Mouse (Mus musculus) testis, postnatal 10 days (tissue): ENCODE measurements at regions not wholly inside any gene's neighbourhood (a gene's known extent, or its start where the extent isn't known, plus 50 kb on each side); places are given as distances from the start of the nearest gene placed in this dataset.

Source experiments
- DNase-seq: peaks from one replicate; pipeline ENCODE4 v3.0.0; 2021; ENCODE audit warnings: low spot score

DNA sequence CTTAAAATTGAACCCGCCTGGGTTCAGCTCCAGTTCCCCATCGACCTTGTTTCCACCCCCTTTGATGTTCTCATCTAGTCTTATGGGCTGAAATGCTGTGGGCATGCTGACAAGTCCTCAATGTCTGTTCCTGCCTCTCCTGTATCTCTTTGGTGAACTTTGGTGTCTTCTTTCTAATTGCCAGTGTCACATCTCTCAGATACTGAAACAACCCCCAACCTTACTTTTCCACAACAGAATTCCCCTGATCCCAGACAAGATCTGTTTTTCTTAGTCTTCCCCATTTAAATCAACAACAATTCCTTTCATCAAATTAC lies 303.5 kb downstream of the Plpp3 start:
- DNase-seq = no peak

DNA sequence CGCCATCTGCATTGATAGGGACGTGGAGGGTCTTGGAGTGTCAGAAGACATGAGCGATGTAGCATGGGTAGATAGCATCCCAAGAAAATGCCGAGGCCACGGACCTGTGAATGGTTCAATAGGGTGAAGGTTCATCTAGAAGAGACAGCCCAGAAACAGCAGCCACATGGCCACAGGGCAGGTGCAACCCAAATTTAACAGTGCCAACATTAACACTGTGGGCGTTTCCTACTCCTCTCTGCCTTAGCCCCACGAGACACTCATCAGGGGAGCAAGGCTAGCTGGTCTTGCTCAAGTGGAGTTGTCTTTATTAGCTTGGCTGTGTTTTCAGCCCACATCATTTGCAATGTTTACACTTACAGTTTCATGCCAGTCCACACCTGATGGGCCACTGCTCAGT lies 310.7 kb downstream of the Plpp3 start:
- no peak for DNase-seq

DNA sequence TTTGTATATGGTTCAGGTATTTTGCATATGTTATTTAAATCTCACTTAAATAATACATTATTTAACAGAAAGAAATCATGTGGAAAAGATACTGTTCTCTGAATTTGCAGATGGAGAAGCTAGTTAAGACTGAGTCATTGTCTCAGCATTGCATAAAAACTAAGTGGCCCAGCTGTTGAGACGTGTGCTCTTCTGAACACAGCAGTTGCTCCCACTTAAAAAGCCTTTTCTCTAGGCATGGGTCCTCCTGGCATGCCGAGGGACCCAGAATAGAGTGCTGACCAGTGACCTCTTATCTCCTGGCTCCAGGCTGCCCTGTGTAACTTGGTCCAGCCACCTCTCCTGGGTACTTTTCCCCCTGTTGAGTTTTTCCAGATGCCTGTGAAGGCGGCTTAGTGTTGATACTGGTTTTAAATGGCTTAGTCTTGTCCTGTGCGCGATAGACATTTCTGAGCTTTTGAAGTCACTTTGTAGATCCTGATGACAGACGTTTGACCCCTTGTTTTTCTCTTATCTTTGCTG lies 312.2 kb downstream of the Plpp3 start:
- DNase-seq = no peak

DNA sequence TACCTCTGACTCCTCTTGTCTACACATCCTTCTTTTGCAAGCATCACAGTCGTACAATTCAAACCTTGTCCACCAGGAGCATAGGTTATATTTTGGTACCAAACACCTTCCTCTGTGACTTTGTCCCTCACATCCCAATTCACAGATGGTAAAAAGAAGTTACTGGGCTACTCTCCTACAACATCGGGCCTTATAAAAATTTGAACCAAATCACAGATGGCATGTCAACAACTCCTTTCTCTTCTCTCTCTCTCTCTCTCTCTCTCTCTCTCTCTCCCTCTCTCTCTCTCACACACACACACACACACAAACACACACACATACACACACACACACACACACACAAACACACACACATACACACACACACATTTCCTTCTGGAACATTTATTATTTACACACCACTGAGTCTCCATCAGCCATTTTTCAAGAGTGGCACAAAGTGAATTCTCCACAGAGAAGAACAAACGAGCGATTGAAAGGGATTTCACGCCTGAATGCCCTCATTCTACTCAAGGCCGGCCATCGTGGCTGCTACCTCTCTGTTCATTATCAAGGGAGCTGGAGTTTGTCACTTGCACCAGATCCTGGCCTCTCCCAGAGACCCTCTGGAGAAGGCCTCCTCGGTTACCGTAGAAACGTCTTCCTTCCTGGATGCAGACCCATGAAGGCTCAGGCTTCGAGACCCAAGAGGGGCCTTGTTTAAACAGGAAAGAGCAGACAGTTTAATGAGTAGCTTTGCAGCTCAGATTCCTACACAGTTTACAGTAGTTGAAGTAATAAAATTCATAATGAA lies 314.7 kb upstream of the Gm12728 start:
- DNase-seq = no peak

DNA sequence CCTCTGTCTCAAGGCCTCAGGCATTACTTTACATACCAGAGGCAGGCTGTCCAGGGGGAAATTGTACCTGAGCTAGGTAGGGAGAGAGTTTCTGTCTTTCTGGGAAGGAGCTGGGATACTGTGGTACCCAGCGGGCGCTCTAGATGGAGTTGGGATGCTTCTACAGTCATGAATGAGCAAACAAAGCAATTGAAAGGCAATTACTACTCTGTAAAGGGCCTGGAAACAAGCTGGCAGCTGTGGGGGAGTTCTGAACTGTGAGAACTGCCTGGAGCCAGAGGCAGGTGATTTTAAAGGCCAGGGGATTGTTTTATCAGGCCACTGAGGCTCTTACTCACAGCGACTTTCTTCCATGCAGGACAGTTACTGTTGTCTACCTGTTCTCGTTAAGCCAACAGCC lies 313.3 kb upstream of the Gm12728 start:
- no peak for DNase-seq

DNA sequence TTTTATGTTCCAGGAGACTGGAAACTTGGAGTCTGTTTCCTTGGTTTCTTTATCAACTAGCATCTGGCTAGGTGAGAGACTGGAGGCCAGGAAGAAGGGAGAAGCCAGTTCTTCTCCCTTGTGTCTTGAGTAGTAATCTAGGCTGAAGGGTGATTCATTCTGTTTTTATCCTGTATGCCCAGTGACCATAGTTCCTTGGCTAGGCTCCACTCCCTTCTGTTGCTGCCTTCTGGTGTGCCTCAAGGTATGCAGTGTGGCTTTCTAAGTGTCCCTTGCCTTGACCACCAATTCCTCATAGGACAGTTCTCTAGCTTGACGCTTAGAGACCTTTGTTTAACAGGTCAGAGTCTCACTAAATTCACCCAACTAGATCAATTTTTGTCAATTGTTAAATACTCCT lies 303.3 kb upstream of the Gm12728 start:
- no peak for DNase-seq

DNA sequence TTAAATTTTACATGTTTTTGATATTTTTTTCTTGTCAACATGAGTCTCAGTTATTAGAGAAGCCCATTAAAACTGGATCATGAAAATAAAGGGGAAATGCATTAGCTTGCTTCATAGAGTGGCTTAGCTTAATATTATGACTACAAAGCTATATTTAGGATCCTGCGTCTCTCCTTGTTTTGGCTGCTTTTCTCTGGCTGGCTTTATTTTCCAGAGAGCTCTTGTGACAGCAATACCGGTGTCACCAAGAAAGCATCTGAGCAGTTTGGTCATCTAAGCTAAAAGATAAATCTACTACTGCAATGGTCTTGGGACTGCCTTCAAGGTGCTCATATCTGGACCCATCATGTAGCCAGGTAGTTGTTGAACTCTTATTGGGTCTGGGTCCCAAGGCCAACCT lies 293.5 kb upstream of the Gm12728 start:
- no peak for DNase-seq

DNA sequence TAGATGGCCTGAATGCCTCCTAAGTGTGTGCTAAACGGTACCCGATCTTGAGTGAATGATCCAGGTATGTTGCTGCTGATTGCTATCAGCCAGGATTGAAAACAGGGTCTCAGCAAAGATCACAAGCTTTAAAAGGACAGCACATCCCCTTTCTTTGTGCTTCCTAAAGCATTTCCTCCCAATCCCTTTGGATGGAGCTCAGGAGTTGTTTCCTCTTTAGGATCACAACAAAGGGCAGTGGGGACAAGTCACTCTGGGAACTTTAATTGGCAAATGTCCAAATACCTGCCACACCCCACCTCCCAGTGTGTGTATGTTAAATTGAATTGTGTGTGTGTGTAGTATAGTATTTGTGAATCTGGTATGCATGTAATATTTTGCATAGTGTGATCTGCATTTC lies 283.5 kb upstream of the Gm12728 start:
- no peak for DNase-seq

DNA sequence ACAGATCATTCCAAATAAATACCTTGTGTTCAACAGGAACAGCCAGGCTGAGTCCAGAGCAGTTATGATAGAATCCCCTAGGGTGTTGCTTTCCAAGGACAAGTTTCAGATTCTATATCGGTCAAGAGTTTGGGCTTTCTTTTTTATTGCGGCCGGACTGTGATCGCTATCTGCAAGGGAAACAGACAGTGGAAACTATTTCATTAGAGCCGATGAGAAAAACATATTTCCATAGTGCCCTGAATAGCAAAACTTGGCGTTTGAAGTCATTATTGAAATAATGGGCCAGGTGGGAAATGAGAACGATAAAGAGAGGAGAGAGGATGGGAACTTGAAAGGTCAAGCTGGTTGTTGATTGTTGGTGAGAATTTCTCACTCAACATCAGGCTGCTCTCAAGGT lies 282.4 kb upstream of the Gm12728 start:
- no peak for DNase-seq

DNA sequence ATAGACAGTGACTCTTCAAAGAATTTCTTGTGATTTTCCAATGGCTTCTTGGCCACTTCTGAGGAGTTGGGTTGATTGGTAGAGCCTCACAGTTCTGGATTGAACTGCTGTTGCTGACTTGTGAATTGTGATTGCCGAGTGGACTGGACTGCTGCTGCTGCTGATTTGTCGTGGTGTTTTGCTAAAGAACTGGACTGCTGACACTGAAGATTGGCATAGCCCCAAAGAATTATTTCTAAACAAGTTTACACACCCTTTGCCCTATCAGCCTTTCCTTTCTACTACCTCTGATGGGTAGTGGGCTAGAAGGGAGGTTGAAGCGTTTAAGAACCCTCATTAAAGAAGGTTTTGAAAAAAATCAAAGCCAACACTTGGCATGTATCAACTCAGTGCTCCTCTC lies 280.6 kb upstream of the Gm12728 start:
- no peak for DNase-seq

DNA sequence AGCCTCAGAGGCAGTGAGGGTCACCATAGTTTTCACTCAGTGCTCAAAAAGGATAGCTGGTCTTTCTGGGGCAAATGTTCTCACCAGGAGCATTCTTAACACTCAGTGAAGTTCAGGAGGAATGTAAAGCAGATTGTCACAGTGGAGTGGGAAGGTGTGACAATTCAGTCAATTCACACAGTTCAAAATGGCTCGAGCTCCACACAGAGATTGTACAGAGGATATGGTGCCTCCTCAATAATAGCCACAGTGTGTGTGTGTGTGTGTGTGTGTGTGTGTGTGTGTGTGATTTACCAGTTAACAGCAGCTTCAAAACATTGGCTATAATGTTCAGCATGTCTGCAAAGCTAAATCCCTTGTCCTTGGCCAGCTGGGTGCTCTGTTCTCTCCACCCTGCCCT lies 279.3 kb upstream of the Gm12728 start:
- no peak for DNase-seq

DNA sequence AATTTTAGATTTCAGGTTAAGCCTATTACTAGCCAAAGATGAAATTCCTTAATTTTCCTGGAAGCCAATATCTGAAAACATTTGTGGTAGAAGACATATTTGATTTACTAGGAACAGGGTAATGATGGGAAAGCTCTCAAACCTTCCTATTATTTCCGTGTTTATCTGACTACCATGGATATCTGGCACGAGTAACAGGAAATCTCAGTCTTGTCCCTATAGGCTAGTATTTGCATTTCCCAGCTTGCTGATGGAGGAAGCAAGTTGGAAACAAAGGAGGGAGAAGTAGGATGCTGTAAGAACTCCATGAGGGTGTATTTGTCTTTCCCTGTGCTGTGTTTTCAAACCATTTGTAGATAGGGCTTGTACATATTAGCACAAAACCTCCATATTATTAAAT lies 264.5 kb upstream of the Gm12728 start:
- no peak for DNase-seq

DNA sequence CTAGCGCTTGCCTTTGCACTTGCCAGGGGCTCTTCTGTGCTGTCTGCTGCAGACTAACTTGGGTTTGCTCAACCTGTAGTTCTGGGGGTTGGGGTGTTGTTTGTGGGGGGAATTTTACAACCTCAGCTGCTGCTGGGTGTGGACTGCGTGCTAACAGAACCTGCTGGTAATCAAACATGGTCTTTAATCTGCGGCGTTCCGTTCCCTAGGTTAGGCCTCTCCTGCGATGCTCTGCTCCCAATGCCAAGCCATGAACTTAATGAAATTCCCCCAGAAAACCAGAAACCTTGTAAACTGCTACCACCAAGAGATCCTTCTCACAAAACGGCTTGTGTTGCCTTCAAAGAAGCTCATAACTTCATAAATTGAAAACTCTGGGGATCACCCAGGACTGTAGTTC lies 262.9 kb upstream of the Gm12728 start:
- no peak for DNase-seq

DNA sequence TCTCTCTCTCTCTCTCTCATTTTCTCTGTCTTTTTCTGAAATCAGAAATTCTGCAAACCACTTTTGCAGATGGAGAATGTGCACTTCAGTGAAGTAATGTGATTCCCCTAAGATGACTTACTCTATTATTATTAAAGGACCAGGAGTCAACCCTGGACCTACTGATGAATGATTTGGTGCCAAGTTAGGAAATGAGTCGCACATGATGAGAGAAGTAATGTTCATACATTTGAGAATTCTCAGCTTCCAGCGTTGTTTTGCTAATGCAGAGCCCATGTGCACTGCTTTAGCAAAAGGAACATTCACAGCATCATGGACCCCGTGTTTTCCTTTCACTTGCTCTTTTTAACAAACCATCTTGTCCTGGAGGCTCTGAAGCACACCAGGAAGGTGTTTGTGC lies 262.4 kb upstream of the Gm12728 start:
- DNase-seq = no peak

DNA sequence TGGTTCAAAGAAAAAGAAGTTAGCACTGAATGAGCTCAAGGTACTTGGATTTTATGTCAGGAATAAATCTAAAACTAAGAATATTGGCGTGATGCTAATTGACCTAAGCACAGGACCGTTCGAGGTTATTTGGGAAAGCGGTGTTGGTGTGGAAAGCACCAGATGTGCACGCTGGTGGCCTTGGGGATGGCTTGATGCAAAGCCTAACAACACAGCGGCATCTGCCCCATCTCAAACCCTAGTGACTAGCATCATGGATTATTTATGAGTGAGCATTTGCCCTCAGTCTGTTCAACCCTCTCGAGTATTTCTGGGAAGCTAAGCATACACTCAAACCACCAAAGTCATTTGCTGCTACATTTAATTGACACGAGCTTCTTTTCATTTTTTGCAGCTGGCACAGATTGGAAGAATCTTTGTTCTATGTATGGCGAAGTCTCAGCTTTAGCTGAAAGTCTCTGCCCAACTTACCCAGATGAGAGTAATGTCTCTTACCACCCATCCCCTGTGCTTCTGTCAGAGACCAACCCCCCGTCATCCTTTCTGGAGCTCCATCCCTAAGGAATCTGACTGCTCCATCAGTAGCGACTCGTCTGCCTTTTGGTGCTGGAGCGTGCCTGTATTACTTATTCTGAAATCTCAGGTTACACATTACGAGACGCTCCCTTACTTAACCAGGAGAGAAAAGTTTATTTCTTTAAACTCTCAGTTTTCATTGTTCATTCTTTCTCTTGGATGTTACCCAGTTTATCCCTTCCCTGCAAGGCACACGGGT lies 257.8 kb upstream of the Gm12728 start:
- no peak for DNase-seq

DNA sequence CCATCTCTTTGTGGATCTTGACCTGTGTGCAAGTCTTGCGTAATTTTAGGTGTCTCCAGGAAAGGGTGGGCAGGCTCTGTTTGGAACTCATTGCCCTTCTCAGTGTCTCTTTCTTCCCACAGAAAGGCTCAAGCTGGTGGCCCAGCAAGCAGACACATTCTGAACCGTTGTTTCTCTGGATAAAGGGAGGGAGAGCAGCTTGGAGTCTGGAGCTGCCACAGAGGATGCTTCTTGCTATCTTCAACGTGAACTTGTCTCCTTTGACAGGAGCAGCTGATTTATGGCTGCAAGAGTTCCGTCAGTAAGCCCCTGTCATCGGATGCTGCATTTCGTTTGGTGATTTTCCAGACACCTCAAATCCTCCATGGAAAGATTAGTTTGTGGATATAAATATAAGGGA lies 254.2 kb upstream of the Gm12728 start:
- no peak for DNase-seq

DNA sequence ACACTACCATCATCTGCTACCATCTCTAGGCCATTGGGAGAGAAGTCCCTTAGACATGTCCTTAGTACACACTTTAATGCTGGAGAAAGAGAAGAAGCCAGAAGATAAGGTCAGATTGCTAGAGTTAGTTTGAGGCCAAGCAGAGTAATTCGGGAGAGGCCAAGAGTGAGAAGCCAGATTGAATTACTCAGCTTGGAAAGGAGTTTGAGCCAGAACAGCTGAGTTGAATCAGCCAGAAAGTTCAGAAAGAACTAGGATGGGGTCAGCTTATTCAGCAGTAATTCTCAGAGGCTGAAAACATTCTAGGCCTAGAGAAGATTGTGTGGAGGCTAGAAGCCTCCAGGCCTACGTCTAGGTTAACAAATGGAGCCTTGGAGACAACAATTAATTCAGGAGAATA lies 244.2 kb upstream of the Gm12728 start:
- DNase-seq = no peak

DNA sequence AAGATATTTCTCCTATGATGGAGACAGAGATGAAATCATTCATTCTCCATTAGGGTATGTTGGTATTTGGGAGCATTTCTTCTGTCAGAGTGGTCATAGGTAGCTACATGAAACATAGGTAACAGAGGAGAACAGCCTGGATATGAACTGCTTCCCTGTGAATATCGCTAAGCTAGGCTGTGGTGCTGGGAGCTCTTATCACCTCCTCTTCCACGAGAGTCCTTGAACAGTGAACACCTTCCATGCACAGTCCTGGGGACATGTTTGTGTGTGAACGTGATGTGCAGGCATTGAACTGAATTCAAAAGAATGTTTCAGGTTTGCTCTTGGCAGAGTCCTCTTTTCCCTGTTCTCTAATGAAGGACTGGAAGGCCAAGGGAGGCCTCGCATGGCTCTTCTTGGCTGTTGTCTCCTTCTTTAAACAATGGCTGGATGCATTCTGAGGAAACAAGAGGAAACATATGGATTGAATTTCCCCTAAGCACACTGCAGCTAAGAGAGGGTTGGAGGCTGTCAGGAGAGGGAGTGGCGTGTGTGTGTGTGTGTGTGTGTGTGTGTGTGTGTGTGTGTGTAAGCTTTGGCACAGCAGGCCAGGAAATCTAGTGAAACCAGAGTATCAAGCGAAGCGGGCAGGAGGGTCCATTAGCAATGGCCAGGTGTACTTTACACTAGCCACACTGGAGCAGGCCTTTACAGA lies 239.8 kb upstream of the Gm12728 start:
- no peak for DNase-seq

DNA sequence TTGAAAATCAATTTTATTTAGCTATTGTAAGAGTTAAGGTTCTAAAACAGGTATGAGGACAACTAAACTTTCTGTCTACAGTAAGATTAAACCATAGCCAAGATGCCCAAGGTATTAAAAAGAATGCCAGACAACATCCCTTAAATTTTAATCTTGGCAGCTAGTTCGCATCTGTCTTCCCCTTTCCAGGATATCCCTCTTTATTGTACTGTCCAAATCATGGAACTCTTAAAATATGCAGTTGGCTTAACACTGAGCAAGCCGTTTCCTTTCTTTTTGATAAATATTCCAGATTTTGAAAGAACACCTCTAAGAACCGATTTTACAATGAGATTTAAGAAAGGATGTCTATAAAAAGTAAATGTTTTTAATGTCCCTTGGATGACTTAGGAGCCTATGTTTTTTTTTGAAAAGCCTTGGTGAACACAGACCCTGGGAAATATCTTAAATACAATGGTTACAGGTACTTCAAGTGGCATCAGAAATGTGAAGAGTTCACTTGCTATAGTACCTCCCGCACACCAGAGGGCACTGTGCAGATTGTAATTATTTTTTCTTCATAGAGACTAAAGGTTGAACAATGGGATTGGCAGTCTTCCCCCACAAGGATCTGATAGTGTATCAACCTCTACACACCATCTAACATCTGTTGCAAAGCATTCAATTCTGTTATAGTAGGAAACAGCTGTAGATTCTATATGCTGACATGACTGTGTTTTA lies 237.5 kb upstream of the Gm12728 start:
- no peak for DNase-seq

DNA sequence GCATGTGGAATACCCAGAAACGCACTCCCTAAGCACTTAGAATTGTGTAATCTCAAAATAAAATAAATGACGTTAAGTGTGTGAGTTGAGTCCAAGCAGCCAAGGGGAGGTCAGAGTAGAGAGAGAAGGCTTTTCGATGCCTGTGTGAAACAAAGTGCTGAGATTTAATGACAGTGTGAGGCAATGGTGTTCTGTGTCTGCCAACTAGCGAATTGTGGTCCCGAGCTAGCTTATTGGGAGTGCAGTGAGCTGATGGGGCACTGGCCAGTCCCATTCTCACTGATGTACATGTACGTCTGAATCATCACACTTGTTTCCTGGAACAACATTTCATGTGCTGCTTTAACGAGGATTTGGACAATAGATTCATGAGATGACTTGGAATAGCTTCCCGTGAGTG lies 234.7 kb upstream of the Gm12728 start:
- no peak for DNase-seq

DNA sequence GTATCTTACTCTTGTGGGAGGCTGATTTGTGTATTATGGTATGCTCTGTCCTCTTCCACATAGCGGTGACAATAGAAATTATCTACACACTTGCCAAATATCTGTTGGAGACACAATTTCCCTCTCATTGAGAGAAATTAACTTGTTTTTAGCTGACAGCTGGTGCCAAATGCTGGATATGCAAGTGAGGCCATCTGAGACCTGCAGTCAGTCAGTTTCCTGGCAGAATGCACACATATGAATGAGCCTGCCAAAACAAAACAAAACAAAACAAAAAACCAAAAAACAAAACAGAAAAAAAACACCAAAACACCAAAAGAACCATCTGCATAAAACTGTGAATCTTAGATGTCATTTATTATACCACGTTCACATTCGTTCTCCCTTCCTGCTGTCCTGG lies 233.7 kb upstream of the Gm12728 start:
- no peak for DNase-seq

DNA sequence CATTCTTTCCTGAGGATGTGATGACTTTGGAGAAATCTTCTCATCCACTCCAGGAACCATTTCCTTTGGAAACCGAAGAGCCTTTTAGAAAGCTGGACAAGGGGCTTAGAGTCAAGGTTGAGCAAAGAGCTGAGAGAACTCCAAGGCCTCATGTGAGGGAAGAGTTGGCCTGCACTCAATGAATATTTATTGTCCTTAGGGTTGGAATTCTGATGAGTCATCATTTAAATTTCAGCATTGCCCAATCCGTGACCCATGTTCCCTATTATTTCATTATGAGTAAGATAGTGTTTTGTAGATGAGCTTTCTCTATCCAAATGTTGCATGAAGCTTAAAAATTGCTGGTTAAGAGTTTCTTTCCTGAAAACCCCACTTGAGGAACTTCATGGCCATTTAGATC lies 232.3 kb upstream of the Gm12728 start:
- DNase-seq = no peak
